Mouse (Mus musculus) heart, postnatal 0 days (tissue): ENCODE measurements at regions not wholly inside any gene's neighbourhood (a gene's known extent, or its start where the extent isn't known, plus 50 kb on each side); places are given as distances from the start of the nearest gene placed in this dataset.

ENCODE experiments used
- CTCF ChIP-seq: IDR thresholded peaks from 2 replicates; pipeline ENCODE4 v1.5.1; 2016; ENCODE audit warnings: antibody characterized with exemption, control low read depth, low read depth
- EP300 ChIP-seq: IDR thresholded peaks from 2 replicates; pipeline ENCODE4 v1.6.1; 2016; ENCODE audit warnings: antibody characterized with exemption, low read depth

GRCm38 (mm10) chr2:139362245-139362847 lies 131.4 kb upstream of the Sptlc3 start:
- TF ChIP-seq CTCF = no peak
- no peak for TF ChIP-seq EP300
